Mouse (Mus musculus): ENCODE measurements around the gene Sh3glb2. TPM values are rescaled to one million over a fixed set of nuclear protein-coding genes. Genes with fewer than 3 reads are reported as not detected.

Gene Sh3glb2
- polyA plus RNA-seq, 1 experiment: 265 TPM

DNA sequence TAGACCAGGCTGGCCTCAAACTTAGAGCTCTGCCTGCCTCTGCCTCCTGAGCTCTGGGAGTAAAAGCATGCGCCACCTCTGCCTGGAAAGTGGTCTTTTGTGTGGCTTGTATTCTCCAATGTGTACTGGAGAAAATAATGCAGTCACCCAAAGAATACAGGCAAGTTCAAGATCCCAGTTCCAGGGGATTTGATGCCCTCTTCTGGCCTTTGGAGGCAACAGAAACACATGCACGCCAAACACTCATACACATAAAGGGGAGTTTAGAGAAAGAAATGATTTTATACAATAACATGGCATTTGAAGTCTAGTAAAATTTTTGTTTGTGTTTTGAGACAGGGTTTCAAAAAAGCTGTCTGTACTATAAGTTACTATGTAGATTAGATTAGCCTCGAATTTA, 59.6 kb downstream of the Sh3glb2 start:
- H3K36me3 ChIP-seq (ENCODE audit: control insufficient read depth, insufficient read depth, low read length): peaks cover 31% of the 10 kb centered on the region
- TF ChIP-seq CTCF (IDR thresholded peaks at IDR 0.05; ENCODE audit: borderline replicate concordance, control insufficient read depth, extremely low read depth, insufficient read depth, low read length, poor library complexity) (no peak), POLR2A (IDR thresholded peaks at IDR 0.05; ENCODE audit: control insufficient read depth, extremely low read depth, insufficient read depth, low read length, poor library complexity) (no peak)
- no peaks in the 10 kb centered on the region for H3K27me3 ChIP-seq (ENCODE audit: control insufficient read depth, insufficient read depth, low read length)
- no peaks in the 10 kb centered on the region for H3K4me1 ChIP-seq (replicated peaks; ENCODE audit: control insufficient read depth, insufficient read depth, low read length)
- DNase-seq: no peak
- H3K4me3 ChIP-seq (ENCODE audit: control insufficient read depth, insufficient read depth, low read length): no peak overlapping the region
- no peak overlapping the region for H3K27ac ChIP-seq (ENCODE audit: control insufficient read depth, insufficient read depth, low read length)
- WGBS: 78% methylated on average over 3 of the region's 3 CpGs

Other genes with a start within 250 kb of the Sh3glb2 start
- gene Zer1, start 234.8 kb downstream of the Sh3glb2 start, polyA plus RNA-seq (2012; rRNA removed): 140 and 153 TPM in 2 replicates
- gene Tbc1d13, start 225.6 kb downstream of the Sh3glb2 start, polyA plus RNA-seq (2012; rRNA removed): 92.3 and 92.9 TPM in 2 replicates
- gene Endog, start 187.8 kb downstream of the Sh3glb2 start, polyA plus RNA-seq (2012; rRNA removed): 37.8 and 40.3 TPM in 2 replicates
- 41.9 and 44.9 TPM in 2 replicates for gene Spout1, start 180.9 kb downstream of the Sh3glb2 start, polyA plus RNA-seq (2012; rRNA removed)
- gene Kyat1, start 153.5 kb downstream of the Sh3glb2 start, polyA plus RNA-seq (2012; rRNA removed): 32.3 and 35.3 TPM in 2 replicates
- gene Lrrc8a, start 121.6 kb downstream of the Sh3glb2 start, polyA plus RNA-seq (2012; rRNA removed): 27.3 and 31.0 TPM in 2 replicates
- 14.8 and 15.5 TPM in 2 replicates for gene Gm28035, start 118.8 kb downstream of the Sh3glb2 start, polyA plus RNA-seq (2012; rRNA removed)
- 10.7 and 18.1 TPM in 2 replicates for gene Phyhd1, start 93.1 kb downstream of the Sh3glb2 start, polyA plus RNA-seq (2012; rRNA removed)
- not detected in 2 replicates for gene Gm28038, start 78.3 kb downstream of the Sh3glb2 start, polyA plus RNA-seq (2012; rRNA removed)
- gene Dolk, start 73.0 kb downstream of the Sh3glb2 start, polyA plus RNA-seq (2012; rRNA removed): 20.0 and 22.1 TPM in 2 replicates
- 77.4 and 107 TPM in 2 replicates for gene Nup188, start 72.9 kb downstream of the Sh3glb2 start, polyA plus RNA-seq (2012; rRNA removed)
- gene Miga2, start 4.9 kb upstream of the Sh3glb2 start, polyA plus RNA-seq (2012; rRNA removed): 25.8 and 28.7 TPM in 2 replicates
- 97.2 and 98.9 TPM in 2 replicates for gene Dolpp1, start 32.9 kb upstream of the Sh3glb2 start, polyA plus RNA-seq (2012; rRNA removed)
- gene Crat, start 56.5 kb upstream of the Sh3glb2 start, polyA plus RNA-seq (2012; rRNA removed): 93.9 and 96.4 TPM in 2 replicates
- 180 and 227 TPM in 2 replicates for gene Ptpa, start 56.7 kb upstream of the Sh3glb2 start, polyA plus RNA-seq (2012; rRNA removed)
- gene Ier5l, start 114.9 kb upstream of the Sh3glb2 start, polyA plus RNA-seq (2012; rRNA removed): 7.2 and 7.7 TPM in 2 replicates
- gene Cstad, start 235.7 kb upstream of the Sh3glb2 start, polyA plus RNA-seq (2012; rRNA removed): 1.7 and 2.9 TPM in 2 replicates